Mouse (Mus musculus): ENCODE data around the gene AI413582. TPM values are rescaled to one million over a fixed set of nuclear protein-coding genes. Genes with fewer than 3 reads are reported as not detected.

Gene AI413582
- total RNA-seq (2015; ENCODE audit: low replicate concordance) (14.0 and 15.4 TPM in 2 replicates), total RNA-seq (2017; ENCODE audit: low replicate concordance) (4.5 and 5.9 TPM in 2 replicates)

DNA sequence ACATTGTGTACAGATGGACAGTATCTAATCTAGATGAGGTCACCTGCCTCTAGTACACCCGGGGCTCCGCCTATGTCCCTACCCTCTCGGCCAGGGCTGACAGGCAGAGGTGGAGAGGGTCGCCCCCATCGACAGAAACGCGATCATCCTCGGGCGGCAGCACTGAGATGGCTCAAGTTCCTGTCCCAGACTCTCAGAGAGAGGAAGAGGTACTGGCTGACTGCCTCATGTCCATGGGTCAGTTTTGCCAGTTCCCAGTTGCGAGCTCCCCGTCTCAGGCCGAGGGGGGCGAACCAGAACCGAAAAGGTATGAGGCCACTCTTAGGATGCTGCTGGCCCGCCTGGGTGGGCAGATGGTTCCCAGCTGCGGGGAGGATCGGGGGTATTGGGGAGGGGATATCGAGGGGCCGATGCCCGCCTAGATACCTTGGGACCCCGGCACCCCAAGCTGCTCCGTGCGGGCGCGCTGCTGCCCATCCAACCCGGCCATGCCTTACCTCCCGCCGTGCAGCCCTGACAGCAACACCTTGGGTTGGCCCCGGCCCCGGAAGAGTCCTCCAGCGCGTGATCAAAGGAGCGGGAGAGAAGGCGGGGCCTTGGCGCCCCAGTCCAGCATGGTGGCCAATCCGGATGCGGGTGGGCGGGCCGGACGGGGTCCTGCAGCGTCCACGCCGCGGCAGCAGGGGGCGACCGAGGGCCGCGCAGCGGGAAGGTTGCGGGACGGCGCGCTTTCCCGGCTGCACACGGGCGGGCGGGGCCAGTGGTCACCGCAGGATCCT is at the start of gene AI413582:
Gene AI413582, minus strand, starts transcription at position 594 of the 779 bp plus-strand sequence.
- peak; percentile 92 for ATAC-seq (replicated peaks; ENCODE audit: low FRiP score, poor library complexity, severe bottlenecking)

DNA sequence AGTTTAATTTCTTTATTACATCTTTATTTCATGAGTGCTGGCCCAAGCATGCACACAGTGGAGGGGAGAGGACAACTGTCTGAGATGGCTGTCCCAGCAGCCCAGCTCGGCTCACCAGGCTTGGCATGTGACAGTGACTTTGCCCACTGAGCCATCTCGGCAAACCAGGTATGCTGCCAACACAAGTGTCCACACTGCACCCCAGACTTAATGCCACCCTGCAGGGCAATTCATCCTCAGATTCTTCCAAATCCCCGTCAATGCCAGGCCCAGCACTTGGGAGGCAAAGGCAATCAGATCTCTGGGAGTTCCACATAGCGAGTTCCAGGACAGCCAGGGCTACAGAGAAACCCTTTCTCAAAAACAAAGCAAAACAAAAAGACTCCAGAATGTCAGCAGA is 47.5 kb upstream of the AI413582 start:
- ATAC-seq (replicated peaks; ENCODE audit: low FRiP score, poor library complexity, severe bottlenecking): no peak

DNA sequence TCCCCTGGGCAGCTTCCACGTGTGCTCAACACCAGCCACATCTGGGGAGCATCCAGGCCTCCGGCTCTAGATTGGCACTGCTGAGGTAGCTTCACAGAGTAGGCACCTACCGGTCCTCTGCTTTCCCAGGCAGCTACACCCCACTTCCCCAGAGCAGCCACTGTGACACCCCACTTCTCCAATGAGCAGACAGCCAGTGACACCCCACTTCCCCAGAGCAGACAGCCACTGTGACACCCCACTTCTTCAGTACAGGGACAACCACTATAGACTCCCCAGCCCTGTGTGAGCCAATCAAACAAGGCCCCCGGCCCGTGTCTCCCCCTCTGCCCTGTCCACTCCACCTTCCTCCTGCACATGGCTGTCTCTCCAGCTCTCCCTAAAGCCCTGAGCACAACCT is 46.4 kb upstream of the AI413582 start:
- ATAC-seq (replicated peaks; ENCODE audit: low FRiP score, poor library complexity, severe bottlenecking): no peak

DNA sequence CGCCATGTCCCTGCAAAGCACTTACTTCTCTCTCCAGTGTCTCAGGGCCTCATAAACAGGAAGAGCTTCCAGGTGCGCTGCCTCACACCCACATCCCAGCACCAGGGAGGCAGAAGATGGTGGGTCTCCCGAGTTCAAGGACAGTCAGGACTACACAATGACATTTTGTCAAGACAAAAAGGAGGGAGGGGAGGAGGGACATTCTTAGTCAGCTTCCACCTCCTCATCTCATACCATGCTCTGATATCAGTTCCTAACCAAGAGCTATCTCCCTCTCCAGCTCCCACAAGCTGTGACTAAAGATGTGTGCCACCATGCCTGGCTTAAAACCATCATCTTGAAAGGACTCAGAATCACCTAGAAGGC is 45.9 kb upstream of the AI413582 start:
- no peak for ATAC-seq (replicated peaks; ENCODE audit: low FRiP score, poor library complexity, severe bottlenecking)

DNA sequence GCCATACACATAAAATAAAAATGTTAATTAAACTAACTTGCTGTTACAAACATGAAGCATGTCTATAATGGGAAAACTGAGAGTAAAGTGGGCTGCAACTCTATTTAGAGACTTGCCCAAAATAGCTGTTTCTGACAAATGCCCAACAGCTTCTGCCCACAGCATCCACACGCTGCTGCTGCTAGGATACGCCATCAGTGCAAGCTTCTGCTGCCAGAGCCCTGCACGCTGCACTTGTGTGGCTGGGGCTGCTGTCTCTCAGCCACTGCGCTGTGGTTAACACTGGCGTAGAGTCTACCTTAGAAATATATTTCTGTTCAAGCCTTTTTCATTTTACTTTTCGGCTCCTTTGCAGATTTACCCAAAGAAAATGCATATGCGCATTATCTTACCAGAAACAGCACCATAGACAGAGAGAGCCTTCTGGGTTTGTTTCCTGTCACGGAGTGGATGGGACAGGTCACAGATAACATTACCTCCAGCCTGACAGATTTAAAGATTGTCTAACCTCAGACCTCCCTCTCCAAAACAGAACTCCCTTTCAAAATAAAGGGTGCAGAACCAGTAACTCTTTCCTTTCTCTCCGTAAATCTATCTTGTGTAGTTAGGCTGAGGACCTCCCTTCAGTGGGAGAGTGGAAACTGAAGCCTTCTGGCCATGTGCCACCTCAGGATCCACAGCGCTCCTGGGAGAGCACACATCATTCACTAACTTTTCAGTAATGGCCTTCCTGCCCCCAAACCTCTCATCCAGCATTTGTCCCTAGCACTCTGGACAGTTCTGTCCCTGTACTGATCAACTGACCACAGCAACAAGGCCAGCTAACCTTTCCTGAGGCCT is 45.3 kb upstream of the AI413582 start:
- no peak for ATAC-seq (replicated peaks; ENCODE audit: low FRiP score, poor library complexity, severe bottlenecking)

DNA sequence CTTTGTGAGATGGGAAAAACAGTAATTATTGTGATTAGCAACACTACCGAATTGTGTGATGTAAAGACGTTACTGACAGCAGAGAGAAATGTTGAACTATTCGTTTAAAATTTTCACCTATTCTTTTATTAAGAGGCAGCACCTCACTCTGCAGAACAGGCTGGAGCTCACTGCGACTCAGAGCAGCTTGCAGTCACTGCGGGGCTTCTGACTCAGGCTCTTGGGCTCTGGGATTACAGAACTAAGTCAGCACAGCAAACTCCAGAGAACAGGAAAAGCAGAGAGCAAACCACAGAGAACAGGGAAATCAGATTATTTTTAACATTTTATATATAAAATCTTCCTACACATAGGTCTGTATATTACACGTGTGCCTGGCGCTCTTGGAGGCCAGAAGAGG is 44.0 kb upstream of the AI413582 start:
- no peak for ATAC-seq (replicated peaks; ENCODE audit: low FRiP score, poor library complexity, severe bottlenecking)

DNA sequence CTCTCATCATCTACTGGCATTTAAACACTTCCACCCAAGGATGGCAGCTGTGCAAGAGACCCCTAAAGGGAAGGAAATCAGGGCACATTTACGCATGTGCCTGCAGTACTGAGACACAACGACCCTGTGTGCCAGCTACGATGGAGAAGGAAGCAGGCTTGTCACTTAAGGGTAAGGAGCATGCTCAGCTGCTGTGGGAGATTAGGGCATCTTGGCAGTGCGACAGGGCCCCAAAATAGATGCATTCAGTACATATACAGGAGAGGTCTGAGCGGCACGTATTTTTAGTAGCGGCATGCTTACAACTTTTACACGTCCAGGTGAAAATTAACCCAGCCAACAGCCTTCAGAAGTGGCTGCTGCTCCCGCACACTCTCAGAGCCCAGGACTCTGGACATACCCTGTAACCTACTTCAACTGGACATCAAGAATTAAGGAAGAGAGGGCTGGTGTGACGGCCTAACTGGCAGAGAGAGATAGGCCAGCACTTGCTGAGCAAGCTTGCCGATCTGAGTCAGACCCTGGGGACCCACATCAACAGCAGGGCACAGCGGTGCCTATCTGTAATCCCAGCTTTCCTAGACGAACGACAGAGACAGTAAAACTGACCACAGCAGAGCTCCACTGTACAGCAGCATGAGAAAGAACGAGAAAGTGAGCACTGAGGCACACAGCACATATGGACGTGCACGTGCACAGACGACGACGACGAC is 38.1 kb upstream of the AI413582 start:
- ATAC-seq (replicated peaks; ENCODE audit: low FRiP score, poor library complexity, severe bottlenecking): peak; percentile 63

DNA sequence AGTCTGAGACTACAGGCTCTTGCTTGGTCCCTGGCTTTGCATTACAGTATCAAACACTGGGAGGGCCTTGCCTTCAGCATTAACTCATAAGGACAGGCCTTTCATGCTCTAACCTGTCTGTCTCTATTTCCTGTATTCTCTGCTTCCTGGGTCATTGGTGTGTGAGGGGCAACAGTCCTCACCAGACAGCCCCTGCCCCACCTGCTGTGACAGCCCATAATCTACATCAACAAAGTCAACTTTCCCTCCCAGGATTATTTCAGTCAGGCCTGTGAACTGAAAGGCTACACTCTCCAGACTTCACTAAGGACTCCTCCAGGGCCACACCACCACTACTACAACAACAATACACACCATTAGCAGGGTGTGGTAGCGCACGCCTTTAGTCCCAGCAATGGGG is 37.5 kb upstream of the AI413582 start:
- no peak for ATAC-seq (replicated peaks; ENCODE audit: low FRiP score, poor library complexity, severe bottlenecking)

DNA sequence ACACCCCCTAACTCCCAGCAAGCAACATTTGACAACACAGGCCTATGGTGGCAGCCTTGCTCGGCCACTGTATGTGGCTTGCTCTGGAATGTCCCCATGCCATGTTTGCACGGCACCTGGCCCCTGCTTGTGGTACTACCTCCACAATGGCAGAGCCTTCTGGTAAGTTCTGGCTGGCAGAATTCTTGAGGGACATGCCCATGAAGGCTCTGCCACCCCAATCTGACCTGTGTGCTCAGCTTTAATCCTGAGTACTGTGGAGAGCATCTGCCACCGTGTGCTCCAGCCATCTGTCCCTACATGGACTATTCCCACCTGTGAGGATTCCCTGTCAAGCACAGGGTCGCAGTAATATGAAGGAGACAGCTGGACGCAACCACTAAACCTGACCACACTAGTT is 35.3 kb upstream of the AI413582 start:
- no peak for ATAC-seq (replicated peaks; ENCODE audit: low FRiP score, poor library complexity, severe bottlenecking)

DNA sequence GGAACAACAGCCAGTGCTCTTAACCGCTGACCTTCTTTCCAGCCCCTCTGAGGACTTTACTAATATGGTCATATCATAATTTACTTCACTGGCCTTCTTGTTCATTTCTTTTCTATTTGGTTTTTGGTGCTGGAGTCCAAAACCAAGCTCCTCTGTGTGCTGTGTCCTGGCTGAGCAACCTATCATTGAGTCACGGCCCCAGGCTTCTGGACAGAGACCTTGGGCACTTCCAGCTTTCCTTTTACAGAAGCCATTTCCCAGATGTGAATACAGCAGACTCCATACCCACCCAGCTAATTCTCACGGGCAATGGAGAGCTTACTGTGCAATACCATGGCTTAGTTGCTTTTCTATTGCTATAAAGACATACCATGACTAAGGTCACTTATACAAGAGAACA is 34.7 kb upstream of the AI413582 start:
- ATAC-seq (replicated peaks; ENCODE audit: low FRiP score, poor library complexity, severe bottlenecking): no peak

DNA sequence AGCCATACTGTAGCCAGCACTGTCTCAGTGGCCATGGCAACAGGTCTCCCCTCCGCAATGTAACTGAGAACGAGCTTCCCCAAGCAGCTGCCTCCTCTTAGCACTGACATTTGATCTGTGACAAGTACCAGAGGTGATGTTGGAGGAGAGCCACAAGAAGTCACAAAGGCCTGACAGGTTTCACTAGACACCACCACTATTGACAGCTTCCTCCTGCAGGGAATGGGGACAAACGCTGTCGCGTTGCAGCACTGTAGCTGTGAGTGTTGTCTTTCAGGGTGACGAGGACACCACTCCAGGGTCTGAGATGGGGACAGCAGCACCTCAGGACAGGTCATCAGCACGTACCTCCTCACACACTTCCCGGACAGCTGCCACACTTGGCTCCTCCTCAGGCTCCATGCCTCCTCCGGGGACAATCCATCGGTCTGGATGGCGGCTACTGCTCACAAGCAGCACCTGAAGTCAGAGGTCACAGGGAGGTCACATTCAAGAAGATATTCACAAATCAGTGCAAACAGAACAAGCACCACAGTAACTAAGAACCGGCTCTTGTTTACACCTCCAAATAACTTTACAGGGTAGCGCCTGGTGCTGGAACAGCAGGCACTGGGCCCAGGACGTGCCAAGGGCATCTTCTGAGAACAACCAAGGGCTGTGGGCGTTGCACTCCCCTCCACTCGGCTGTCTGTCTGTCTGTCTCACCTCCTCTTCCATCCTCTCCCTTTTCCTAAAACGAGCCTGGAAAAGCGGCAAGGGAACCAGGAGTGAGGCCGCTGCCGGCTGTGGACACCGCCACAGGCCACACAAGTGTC is 31.0 kb upstream of the AI413582 start:
- no peak for ATAC-seq (replicated peaks; ENCODE audit: low FRiP score, poor library complexity, severe bottlenecking)

DNA sequence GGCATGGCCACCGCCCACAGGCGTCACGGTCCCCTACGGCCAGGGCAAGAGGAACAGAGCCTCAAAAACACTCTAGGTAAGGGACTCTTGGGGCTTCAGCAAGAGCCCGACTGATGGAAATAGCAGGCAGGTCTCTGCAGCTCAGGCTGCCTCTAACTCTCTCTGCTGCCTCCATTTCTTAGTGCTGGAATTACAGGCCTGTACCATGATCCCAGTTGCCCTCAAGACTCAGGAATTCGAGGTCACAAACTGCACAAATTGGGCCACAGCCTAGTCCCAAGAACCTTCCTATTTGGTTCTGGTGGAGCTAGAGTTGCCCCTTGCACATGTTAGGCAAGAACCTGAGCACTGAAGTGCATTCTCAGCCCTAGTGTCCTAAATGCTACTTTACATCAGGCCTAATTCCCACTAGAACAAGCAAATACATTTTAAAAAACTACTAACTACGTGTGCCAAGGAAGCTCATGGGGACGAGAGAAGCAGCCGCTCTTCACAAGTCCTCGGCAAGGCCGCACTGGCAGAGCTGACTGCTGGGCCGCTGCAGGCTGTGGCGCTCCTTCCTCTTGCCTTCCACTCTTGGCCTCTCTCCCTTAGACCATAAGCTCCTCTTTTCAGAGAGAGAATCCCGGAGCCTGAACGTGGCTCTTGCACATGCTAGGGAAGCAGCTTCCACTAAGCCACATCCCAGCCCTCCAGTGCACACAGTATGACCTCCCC is 30.3 kb upstream of the AI413582 start:
- no peak for ATAC-seq (replicated peaks; ENCODE audit: low FRiP score, poor library complexity, severe bottlenecking)

DNA sequence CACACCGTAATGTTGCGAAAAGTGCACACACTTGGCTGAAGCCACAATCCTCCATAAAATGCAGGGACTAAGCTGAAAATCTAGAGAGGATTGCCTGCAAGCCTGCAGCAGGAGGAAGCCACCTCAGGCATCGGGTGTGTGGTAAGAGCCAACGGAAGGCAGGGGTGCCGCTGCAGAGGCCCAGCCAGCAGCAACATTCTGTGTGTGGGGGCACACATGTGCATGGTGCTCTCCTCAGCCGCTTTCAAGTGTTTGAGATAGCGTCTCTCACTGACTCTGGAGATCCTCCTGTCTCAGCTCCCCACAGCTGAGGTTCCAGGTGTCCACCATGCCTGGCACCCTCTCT is 27.0 kb upstream of the AI413582 start:
- ATAC-seq (replicated peaks; ENCODE audit: low FRiP score, poor library complexity, severe bottlenecking): no peak

DNA sequence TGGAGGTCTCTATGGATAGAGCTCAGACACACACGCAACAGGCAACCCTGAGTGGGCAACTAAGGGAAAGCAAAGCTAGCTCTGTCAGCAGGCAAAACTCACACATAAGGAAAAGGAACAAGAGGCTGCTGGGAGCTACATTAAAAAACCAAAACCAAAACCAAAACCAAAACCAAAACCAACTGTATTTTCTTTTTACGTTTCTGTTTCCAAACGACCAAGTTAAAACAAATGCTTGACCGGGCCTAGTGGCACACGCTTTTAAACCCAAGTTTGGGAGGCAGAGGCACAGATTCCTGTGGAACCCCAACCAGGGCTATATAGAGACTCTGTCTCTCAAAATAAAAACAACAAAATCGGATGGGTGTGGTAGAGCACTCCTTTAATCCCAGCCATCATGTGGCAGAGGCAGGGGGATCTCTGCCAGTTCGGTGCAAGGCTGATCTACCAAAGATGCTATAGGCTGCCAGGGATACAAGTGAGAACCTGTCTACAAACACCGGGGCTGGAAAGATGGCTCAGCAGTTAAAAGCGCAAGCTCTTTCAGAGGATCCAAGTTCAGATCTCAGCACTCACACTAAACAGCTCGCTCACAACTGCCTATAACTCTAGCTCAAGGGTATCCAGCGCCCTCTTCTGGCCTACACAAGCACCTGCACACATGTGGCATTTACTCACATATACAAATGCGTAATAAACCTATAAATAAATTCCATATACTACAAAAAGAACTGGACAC is 26.4 kb upstream of the AI413582 start:
- no peak for ATAC-seq (replicated peaks; ENCODE audit: low FRiP score, poor library complexity, severe bottlenecking)

DNA sequence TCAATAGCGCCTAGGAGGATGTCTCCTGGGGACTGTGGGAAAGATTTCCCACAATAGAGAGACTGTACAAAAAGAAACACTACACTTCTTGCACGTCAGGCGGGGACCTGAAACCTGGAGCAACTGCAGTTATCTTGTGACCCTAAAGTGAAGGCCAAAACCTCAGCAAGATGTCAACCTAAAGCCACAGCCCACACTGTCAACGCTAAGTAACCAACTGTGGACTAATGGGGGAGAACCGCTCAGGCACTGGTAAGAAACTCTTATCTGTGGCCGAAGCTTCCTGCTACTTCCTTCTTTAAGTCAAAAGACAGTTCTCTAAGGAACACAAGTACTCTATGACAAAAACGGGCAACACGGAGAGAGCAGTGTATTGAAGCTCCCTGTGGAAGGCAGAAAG is 22.7 kb upstream of the AI413582 start:
- ATAC-seq (replicated peaks; ENCODE audit: low FRiP score, poor library complexity, severe bottlenecking): no peak

DNA sequence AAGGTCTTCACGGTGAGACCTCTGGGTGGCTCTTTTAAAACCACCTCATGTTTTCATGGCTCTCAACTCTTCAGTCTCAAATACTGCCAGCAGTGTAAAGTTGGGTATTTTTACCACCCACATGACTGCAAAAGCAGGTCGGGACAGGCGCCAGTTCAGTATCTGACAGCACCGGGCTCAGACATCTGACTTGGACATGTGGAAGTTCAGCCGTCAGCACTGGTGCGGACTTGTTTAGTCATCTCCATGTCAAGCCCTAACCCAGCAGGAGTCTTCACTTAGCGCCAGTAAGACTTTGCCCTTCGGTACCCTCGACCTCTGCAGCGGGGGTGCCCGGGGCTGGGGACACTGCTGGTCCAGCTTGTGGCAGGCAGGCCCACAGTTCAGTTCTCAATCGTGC is 21.7 kb upstream of the AI413582 start:
- no peak for ATAC-seq (replicated peaks; ENCODE audit: low FRiP score, poor library complexity, severe bottlenecking)

DNA sequence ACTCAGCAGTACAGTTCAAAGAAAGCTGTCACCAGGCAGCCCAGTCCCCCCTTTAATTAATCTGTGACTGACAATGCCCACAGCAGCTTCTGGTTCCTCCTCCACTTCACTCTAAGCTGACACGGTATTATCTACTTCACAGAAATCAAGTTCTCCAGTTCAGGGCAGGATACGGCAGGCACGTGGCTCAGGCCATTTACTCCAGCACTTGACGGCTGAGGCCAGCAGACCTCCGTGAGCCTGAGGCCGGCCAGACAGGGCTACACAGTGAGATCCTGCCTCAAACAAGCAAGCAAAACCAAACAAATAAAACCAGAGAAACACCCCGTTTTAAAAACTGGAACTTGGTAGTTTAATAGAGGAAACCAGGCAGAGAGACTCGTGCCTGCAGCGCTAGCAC is 21.1 kb upstream of the AI413582 start:
- no peak for ATAC-seq (replicated peaks; ENCODE audit: low FRiP score, poor library complexity, severe bottlenecking)

DNA sequence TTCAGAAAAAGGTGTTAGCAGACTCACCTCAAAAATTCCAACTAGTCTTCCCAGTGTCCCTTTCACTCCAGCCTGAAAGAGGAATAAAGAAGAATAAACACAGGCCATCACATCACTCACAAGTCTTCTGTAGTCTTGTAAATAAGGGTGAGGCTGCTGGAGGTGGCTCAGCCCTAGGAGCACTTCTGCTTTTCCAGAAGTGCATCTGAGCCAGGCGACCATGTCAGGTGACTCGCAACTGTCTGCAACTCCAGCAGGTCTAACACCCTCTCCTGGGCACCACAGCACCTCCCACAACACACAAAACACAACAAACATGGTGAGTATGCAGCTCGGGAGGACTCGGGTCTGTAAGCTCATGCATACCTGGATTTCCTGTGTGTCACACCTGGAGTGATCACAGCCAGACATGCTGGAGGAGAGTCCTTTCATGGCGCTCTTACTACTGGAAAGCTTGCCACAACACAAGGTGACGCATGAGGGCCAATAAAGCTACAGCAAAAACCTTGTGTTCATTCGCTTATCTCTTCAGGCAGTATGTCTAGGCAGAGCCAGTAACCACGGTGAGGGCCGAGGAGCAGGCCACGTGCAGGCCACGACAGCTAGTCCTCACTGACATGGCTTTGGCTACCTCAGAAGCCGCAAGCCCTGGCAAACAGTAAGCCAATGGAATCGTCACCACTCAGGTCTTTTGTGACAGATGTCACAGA is 17.8 kb upstream of the AI413582 start:
- 0 out of 2 replicates have a peak, but pooled peaks have one; percentile 36 for ATAC-seq (replicated peaks; ENCODE audit: low FRiP score, poor library complexity, severe bottlenecking)
